Mouse (Mus musculus) adrenal gland, adult 8-10 months (tissue): ENCODE measurements around the gene Rnf150. TPM values are rescaled to one million over a fixed set of nuclear protein-coding genes. Genes with fewer than 3 reads are reported as not detected.
A peak's percentile ranks its signal among the peaks of the same experiment; 100 is the strongest.

ENCODE experiments used
- DNase-seq: peaks from one replicate; pipeline ENCODE4 v3.0.0; 2022
- total RNA-seq, 4 experiments: library from RNA; stranded (reverse); gene quantifications; 2 replicates each; pipeline ENCODE4 v1.2.4; 2022

The Rnf150 gene
- total RNA-seq, 4 experiments from 2014 or later = 17.9 to 21.1 (median 18.8) TPM

- peak; percentile 70 for DNase-seq
These were observed 165.1 kb downstream of the Rnf150 start for GRCm38 (mm10) chr8:83028211-83028610.

GRCm38 (mm10) chr8:83032800-83033199, 169.6 kb downstream of the Rnf150 start:
- DNase-seq = no peak

- no peak for DNase-seq
These were observed 172.0 kb downstream of the Rnf150 start for GRCm38 (mm10) chr8:83035141-83035540.

- no peak for DNase-seq
These were observed 173.5 kb downstream of the Rnf150 start for GRCm38 (mm10) chr8:83036521-83037166.

- DNase-seq = no peak
These were observed 174.2 kb downstream of the Rnf150 start for GRCm38 (mm10) chr8:83037321-83037720.

GRCm38 (mm10) chr8:83038575-83038974, 175.4 kb downstream of the Rnf150 start:
- DNase-seq = no peak

GRCm38 (mm10) chr8:83041440-83041839, 178.3 kb downstream of the Rnf150 start:
- DNase-seq = no peak

GRCm38 (mm10) chr8:83046912-83047311, 183.8 kb downstream of the Rnf150 start:
- DNase-seq = no peak

GRCm38 (mm10) chr8:83048527-83048926, 185.4 kb downstream of the Rnf150 start:
- no peak for DNase-seq

GRCm38 (mm10) chr8:83049171-83049601, 186.0 kb downstream of the Rnf150 start:
- DNase-seq = no peak

GRCm38 (mm10) chr8:83049616-83050015, 186.5 kb downstream of the Rnf150 start:
- DNase-seq = no peak

- no peak for DNase-seq
These were observed 189.7 kb downstream of the Rnf150 start for GRCm38 (mm10) chr8:83052896-83053295.

- DNase-seq = no peak
These were observed 191.6 kb downstream of the Rnf150 start for GRCm38 (mm10) chr8:83054801-83055200.

- DNase-seq = no peak
These were observed 195.8 kb downstream of the Rnf150 start for GRCm38 (mm10) chr8:83058951-83059350.

- no peak for DNase-seq
These were observed 196.9 kb downstream of the Rnf150 start for GRCm38 (mm10) chr8:83060076-83060475.

GRCm38 (mm10) chr8:83061257-83061656, 198.1 kb downstream of the Rnf150 start:
- DNase-seq = no peak

- DNase-seq = no peak
These were observed 198.7 kb downstream of the Rnf150 start for GRCm38 (mm10) chr8:83061873-83062272.

- DNase-seq = no peak
These were observed 199.1 kb downstream of the Rnf150 start for GRCm38 (mm10) chr8:83062276-83062675.

GRCm38 (mm10) chr8:83064096-83064495, 200.9 kb downstream of the Rnf150 start:
- DNase-seq = no peak

- no peak for DNase-seq
These were observed 202.9 kb downstream of the Rnf150 start for GRCm38 (mm10) chr8:83066076-83066475.

- no peak for DNase-seq
These were observed 203.7 kb downstream of the Rnf150 start for GRCm38 (mm10) chr8:83066846-83067245.

- DNase-seq = no peak
These were observed 204.8 kb downstream of the Rnf150 start for GRCm38 (mm10) chr8:83067906-83068305.

GRCm38 (mm10) chr8:83074248-83074647, 211.1 kb downstream of the Rnf150 start:
- no peak for DNase-seq

- no peak for DNase-seq
These were observed 213.5 kb downstream of the Rnf150 start for GRCm38 (mm10) chr8:83076621-83077020.

GRCm38 (mm10) chr8:83077329-83077728, 214.2 kb downstream of the Rnf150 start:
- no peak for DNase-seq
